Mouse (Mus musculus) kidney, embryonic 14.5 days (tissue): ENCODE measurements around the gene Emc10. TPM values are rescaled to one million over a fixed set of nuclear protein-coding genes. Genes with fewer than 3 reads are reported as not detected.

Experiments used
- ATAC-seq: fragments of 200-750 bp; cut with Nextera tagmentation; 2 replicates; pipeline ENCODE4 v1.8.0; 2017; ENCODE audit warnings: moderate number of reproducible peaks, mild to moderate bottlenecking, moderate TSS enrichment, moderate library complexity; ENCODE audit not compliant: low FRiP score, low TSS enrichment
- H3K27ac ChIP-seq: fragments of 300-500 bp; sonication (generic); 2 replicates; pipeline ENCODE4 v1.5.1; 2014; ENCODE audit warnings: low read depth, mild to moderate bottlenecking, low read length, moderate library complexity, mixed read lengths
- H3K27me3 ChIP-seq: fragments of 300-500 bp; sonication (generic); 2 replicates; pipeline ENCODE4 v1.6.1; 2014; ENCODE audit warnings: mild to moderate bottlenecking, low read length; ENCODE audit not compliant: control insufficient read depth, insufficient read depth
- H3K36me3 ChIP-seq: fragments of 300-500 bp; sonication (generic); 2 replicates; pipeline ENCODE4 v1.6.1; 2014; ENCODE audit warnings: low read length, mixed read lengths; ENCODE audit not compliant: control insufficient read depth, insufficient read depth
- H3K4me1 ChIP-seq: fragments of 300-500 bp; sonication (generic); 2 replicates; pipeline ENCODE4 v1.6.1; 2014; ENCODE audit warnings: low read length, mixed read lengths; ENCODE audit not compliant: control insufficient read depth, insufficient read depth
- H3K4me2 ChIP-seq: fragments of 300-500 bp; sonication (generic); replicated peaks from 2 replicates; pipeline ENCODE4 v1.6.1; 2014; ENCODE audit warnings: low read depth, mild to moderate bottlenecking, low read length
- H3K4me3 ChIP-seq: fragments of 300-500 bp; sonication (generic); 2 replicates; pipeline ENCODE4 v1.5.1; 2014; ENCODE audit warnings: mild to moderate bottlenecking, low read length
- H3K9ac ChIP-seq: fragments of 300-500 bp; sonication (generic); 2 replicates; pipeline ENCODE4 v1.6.1; 2014; ENCODE audit warnings: low read depth, mild to moderate bottlenecking, low read length, moderate library complexity
- H3K9me3 ChIP-seq: fragments of 300-500 bp; sonication (generic); 2 replicates; pipeline ENCODE4 v1.6.1; 2016; ENCODE audit warnings: low read length; ENCODE audit not compliant: control insufficient read depth
- WGBS: fragments of 180-500 bp; shearing (Covaris S2); extraction: QIAGEN DNeasy Blood & Tissue Kit; methylation state at CpG from one replicate; pipeline ENCODE4 v1.1.7; 2014; 5-methylcytosine and 5-hydroxymethylcytosine counted together
- polyA plus RNA-seq: library from polyadenylated mRNA; unstranded; fragments of >200 nt; fragmentation: Nextera tagmentation; extraction: Ambion mirVana; gene quantifications from 2 replicates; pipeline ENCODE4 v1.2.1, GENCODE M21; 2014

Gene Emc10
- polyA plus RNA-seq, 1 experiment from 2014 or later, result 138 TPM

- Histone ChIP-seq H3K4me2 (no peak overlapping the region), H3K27me3 (peaks cover 10% of the 10 kb centered on the region; the same call in 1 of the 2 replicates), H3K36me3 (no peaks in the 10 kb centered on the region), H3K9me3 (no peaks in the 10 kb centered on the region), H3K4me3 (no peak overlapping the region), H3K9ac (no peak overlapping the region), H3K4me1 (no peaks in the 10 kb centered on the region), H3K27ac (no peak overlapping the region)
- 68% methylated on average over 3 of the region's 3 CpGs for WGBS
- ATAC-seq, result no peak
Measured at GRCm38 (mm10) chr7:44482836-44483435, 13.4 kb downstream of the Emc10 start.

- WGBS, result 33% methylated on average over 5 of the region's 5 CpGs
- H3K36me3 ChIP-seq, result no peaks in the 10 kb centered on the region
- H3K4me3 ChIP-seq, result no peak overlapping the region
- no peak overlapping the region for H3K9ac ChIP-seq
- H3K27me3 ChIP-seq, result peaks cover 18% of the 10 kb centered on the region
- H3K27ac ChIP-seq, result no peak overlapping the region
- ATAC-seq, result no peak
- H3K4me2 ChIP-seq, result no peak overlapping the region
- H3K4me1 ChIP-seq, result no peaks in the 10 kb centered on the region
- no peaks in the 10 kb centered on the region for H3K9me3 ChIP-seq
Measured at GRCm38 (mm10) chr7:44475046-44475614, 21.2 kb downstream of the Emc10 start.

DNA sequence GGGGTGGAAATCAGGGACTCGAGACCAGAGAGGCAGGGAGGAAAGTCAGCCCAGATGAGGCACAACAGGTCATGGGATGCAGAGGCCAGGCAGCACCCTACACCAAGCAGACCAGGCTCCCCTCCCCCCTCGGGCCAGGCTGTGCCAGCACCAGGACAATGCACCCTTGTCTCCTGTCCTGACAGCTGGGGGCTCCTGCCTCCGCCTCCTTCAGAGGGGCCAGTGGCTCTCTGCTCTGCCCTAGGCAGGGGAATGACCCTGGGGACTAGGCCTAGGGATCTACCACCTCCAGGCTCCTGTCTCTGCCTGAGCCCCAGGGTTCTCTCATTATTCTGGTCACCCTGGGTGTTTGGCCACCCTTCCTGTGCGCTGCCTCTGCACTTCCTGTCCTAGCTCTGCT lies 21.9 kb downstream of the Emc10 start:
- H3K9ac ChIP-seq, result no peak overlapping the region
- no peaks in the 10 kb centered on the region for H3K9me3 ChIP-seq
- H3K27me3 ChIP-seq, result peaks cover 18% of the 10 kb centered on the region
- H3K36me3 ChIP-seq, result no peaks in the 10 kb centered on the region
- no peaks in the 10 kb centered on the region for H3K4me1 ChIP-seq
- H3K27ac ChIP-seq, result no peak overlapping the region
- no peak; the same call in 1 of the 2 replicates for ATAC-seq
- WGBS, result 23% methylated on average over 3 of the region's 4 CpGs
- no peak overlapping the region for H3K4me2 ChIP-seq
- no peak overlapping the region for H3K4me3 ChIP-seq

GRCm38 (mm10) chr7:44472961-44473646 lies 23.2 kb downstream of the Emc10 start:
- Histone ChIP-seq H3K27ac (no peak overlapping the region), H3K4me2 (no peak overlapping the region), H3K9me3 (no peaks in the 10 kb centered on the region), H3K36me3 (no peaks in the 10 kb centered on the region), H3K27me3 (peaks cover 15% of the 10 kb centered on the region), H3K9ac (no peak overlapping the region), H3K4me1 (peaks cover 6% of the 10 kb centered on the region; the same call in 1 of the 2 replicates), H3K4me3 (no peak overlapping the region)
- WGBS, result 53% methylated on average over 9 of the region's 9 CpGs
- ATAC-seq, result no peak

DNA sequence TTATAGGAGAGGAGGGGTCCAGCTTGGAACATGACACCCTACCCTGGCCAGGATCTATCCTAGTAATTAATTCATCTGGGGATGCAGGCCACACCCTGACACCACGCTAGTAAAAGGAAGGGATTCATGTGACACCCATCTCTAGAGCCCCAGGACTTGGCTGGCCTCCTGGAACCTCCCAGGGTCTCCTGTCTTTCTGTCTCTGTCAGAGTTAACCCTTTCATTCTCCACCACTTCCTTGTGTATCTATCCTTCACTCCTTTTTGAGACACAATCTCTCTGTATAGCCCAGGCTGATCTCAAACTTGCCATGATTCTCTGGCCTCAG lies 23.8 kb downstream of the Emc10 start:
- H3K9ac ChIP-seq, result no peak overlapping the region
- no peaks in the 10 kb centered on the region for H3K9me3 ChIP-seq
- H3K27ac ChIP-seq, result no peak overlapping the region
- no peak overlapping the region for H3K4me3 ChIP-seq
- no peak for ATAC-seq
- peaks cover 6% of the 10 kb centered on the region; the same call in 1 of the 2 replicates for H3K4me1 ChIP-seq
- WGBS, result 11% methylated on average over 1 of the region's 1 CpGs
- no peak overlapping the region for H3K4me2 ChIP-seq
- no peaks in the 10 kb centered on the region for H3K36me3 ChIP-seq
- H3K27me3 ChIP-seq, result peaks cover 15% of the 10 kb centered on the region

DNA sequence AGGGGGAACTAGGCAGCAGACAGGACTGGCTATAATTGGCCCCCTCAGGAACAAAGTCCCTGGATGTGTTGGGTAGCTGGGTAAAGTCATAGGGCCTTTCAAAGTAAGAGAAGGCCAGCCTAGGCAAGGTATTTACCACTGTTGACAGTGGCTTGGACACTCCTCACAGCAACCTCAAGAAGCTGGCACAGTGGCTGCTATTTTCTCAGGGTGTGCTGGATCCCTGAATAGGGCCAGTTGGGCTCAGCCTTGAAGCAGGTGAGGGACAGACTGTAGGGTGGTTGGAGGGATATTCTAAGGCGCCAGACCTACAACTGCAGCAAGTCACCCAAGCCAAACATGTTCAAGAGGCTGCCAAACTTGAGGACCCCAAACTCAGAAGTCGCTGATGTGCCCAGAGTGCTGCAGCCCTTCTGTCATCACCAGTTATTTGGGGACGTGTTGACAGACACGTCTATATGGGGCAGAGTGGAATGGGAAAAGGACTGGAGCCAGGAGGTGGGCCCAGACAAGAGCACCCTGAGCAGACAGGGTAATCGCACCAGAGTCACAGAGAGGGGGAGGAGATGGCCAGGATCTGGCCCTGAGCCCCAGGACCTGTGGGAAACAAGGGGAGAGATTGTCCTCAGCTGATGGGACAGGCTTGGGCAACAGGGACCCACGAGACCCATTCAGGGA lies 24.3 kb downstream of the Emc10 start:
- Histone ChIP-seq H3K9me3 (no peaks in the 10 kb centered on the region), H3K36me3 (no peaks in the 10 kb centered on the region), H3K27ac (no peak overlapping the region), H3K9ac (no peak overlapping the region), H3K4me2 (no peak overlapping the region), H3K4me3 (no peak overlapping the region), H3K27me3 (peaks cover 15% of the 10 kb centered on the region), H3K4me1 (peaks cover 10% of the 10 kb centered on the region)
- ATAC-seq, result no peak
- 50% methylated on average over 6 of the region's 6 CpGs for WGBS

GRCm38 (mm10) chr7:44470696-44471612 lies 25.4 kb downstream of the Emc10 start:
- Histone ChIP-seq H3K9me3 (no peaks in the 10 kb centered on the region), H3K36me3 (no peaks in the 10 kb centered on the region), H3K27me3 (peaks cover 15% of the 10 kb centered on the region), H3K4me3 (no peak overlapping the region), H3K4me2 (no peak overlapping the region), H3K9ac (peak overlapping the region; percentile 37; the same call in 1 of the 2 replicates), H3K4me1 (peaks cover 10% of the 10 kb centered on the region), H3K27ac (no peak overlapping the region)
- no peak for ATAC-seq
- 86% methylated on average over 16 of the region's 16 CpGs for WGBS
